24 mouse cellular contexts compared by ENCODE assay signal in the genomic region with DNA sequence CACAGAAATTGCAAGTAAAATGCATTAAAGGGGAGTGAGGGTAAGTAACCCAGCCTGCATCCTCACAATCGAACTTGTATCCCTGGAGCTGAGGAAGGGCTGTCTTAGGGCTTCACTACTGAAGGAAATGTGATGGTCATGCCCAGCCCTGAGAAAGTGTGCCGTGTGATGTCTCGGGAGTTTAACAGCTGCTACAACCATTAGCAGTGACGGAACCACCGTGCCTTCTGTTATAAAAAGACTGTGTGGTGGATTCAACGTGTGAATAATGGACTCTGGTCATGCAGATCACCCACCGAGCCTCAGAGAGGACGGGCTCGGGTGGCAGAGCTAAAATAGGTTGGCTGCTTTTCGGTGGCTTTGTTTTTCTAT.
A peak's percentile ranks its signal among the peaks of the same experiment; 100 is the strongest.
DNase-seq lines count a peak whose midpoint lies in the region; TF ChIP-seq lines count a peak whose summit lies in the region.
"Had no signal": no experiment of that assay in that cellular context is flagged by ENCODE, and none has a peak within 500 bp of the region (broad histone marks: within the 10 kb centered on the region; RNA-seq: fewer than 3 reads in every experiment).

No protein-coding gene starts in this region.

- no peak for DNase-seq in gastrocnemius, adult 2 months
- no peak for DNase-seq in gastrocnemius, postnatal 14 days
- DNase-seq in thymus, adult 2 months = peak; percentile 25
- DNase-seq in thymus, postnatal 0 days (ENCODE audit: low spot score) = no peak
- peak; percentile 42 for DNase-seq in thymus, postnatal 14 days
- no peak for DNase-seq in left cerebral cortex, adult 11 months (ENCODE audit: low spot score)
- DNase-seq in kidney, postnatal 25 days = no peak
- DNase-seq: adrenal gland, postnatal 25 days; cerebellum, adult 11-12 months; cerebellum, adult 9-11 months; heart, postnatal 4 days; kidney, adult 8-10 months; layer of hippocampus, adult 9-11 months; liver, postnatal 0 days; lung, postnatal 36 days; right cerebral cortex, adult 18-20 months; spleen, adult 18-20 months had no signal

- H3K4me1 ChIP-seq in thymus, adult 2 months (replicated peaks; ENCODE audit: control insufficient read depth, insufficient read depth, low read length) = peaks cover 31% of the 10 kb centered on the region
- H3K4me1 ChIP-seq: forebrain, embryonic 13.5 days; heart, embryonic 10.5 days; heart, embryonic 15.5 days; liver, embryonic 12.5 days had no signal

- peak overlapping the region; percentile 54 for H3K4me3 ChIP-seq in gastrocnemius, adult 2 months
- no peak overlapping the region for H3K4me3 ChIP-seq in thymus, adult 2 months (ENCODE audit: control insufficient read depth, insufficient read depth, low read length)
- H3K4me3 ChIP-seq: forebrain, embryonic 13.5 days; heart, embryonic 10.5 days; heart, embryonic 15.5 days; hindbrain, embryonic 13.5 days; liver, embryonic 12.5 days; midbrain, embryonic 13.5 days had no signal

- H3K27ac ChIP-seq in gastrocnemius, adult 2 months = no peak overlapping the region
- peak overlapping the region; percentile 98 for H3K27ac ChIP-seq in thymus, adult 2 months (ENCODE audit: control insufficient read depth, insufficient read depth, low read length)
- H3K27ac ChIP-seq: forebrain, embryonic 13.5 days; heart, embryonic 10.5 days; heart, embryonic 15.5 days; hindbrain, embryonic 13.5 days; kidney, postnatal 0 days; liver, embryonic 12.5 days; midbrain, embryonic 13.5 days had no signal

- no peak for TF ChIP-seq CTCF in gastrocnemius, adult 2 months (IDR thresholded peaks at IDR 0.05)
- TF ChIP-seq CTCF in thymus, adult 2 months (IDR thresholded peaks at IDR 0.05; ENCODE audit: borderline replicate concordance, control insufficient read depth, extremely low read depth, insufficient read depth, low read length, poor library complexity) = no peak

- H3K36me3 ChIP-seq in thymus, adult 2 months (ENCODE audit: control insufficient read depth, insufficient read depth, low read length) = peaks cover 5% of the 10 kb centered on the region; the same call in 1 of the 2 replicates
- H3K36me3 ChIP-seq: heart, embryonic 10.5 days; heart, embryonic 15.5 days had no signal

- no peaks in the 10 kb centered on the region for H3K27me3 ChIP-seq in thymus, adult 2 months (ENCODE audit: control insufficient read depth, insufficient read depth, low read length)
- H3K27me3 ChIP-seq: forebrain, embryonic 13.5 days; heart, embryonic 15.5 days; hindbrain, embryonic 13.5 days; liver, embryonic 12.5 days; midbrain, embryonic 13.5 days had no signal

- intact Hi-C loops in gastrocnemius, adult 2 months (cut with DNase I) = no loop called here
- intact Hi-C loops in gastrocnemius, postnatal 14 days (cut with DNase I; ENCODE audit: low total_unique reads) = no loop called here

- no peak for TF ChIP-seq POLR2A in thymus, adult 2 months (IDR thresholded peaks at IDR 0.05; ENCODE audit: control insufficient read depth, extremely low read depth, insufficient read depth, low read length, poor library complexity)

- WGBS in thymus, adult 2 months = 67% methylated on average over 10 of the region's 10 CpGs

Comparison
In these comparisons a context has a peak if more than half of its experiments do, and no peak if none do; other contexts are left out.
1. DNase-seq: peak in thymus, adult 2 months (single experiment) and thymus, postnatal 14 days (single experiment); none in gastrocnemius, adult 2 months (single experiment), gastrocnemius, postnatal 14 days (single experiment), thymus, postnatal 0 days (single experiment), left cerebral cortex, adult 11 months (single experiment) and kidney, postnatal 25 days (0 of 2).